Mouse (Mus musculus) intestine, embryonic 16.5 days (tissue): Measurements from ENCODE around the gene 2300002M23Rik. TPM values are rescaled to one million over a fixed set of nuclear protein-coding genes. Genes with fewer than 3 reads are reported as not detected.

Source experiments
- ATAC-seq: fragments of 200-750 bp; cut with Nextera tagmentation; 2 replicates; pipeline ENCODE4 v1.8.0; 2017; ENCODE audit warnings: moderate TSS enrichment, moderate library complexity
- H3K27ac ChIP-seq: fragments of 300-500 bp; sonication (generic); 2 replicates; pipeline ENCODE4 v1.5.1; 2014; ENCODE audit warnings: mild to moderate bottlenecking, low read length
- H3K27me3 ChIP-seq: fragments of 300-500 bp; sonication (generic); replicated peaks from 2 replicates; pipeline ENCODE4 v1.6.1; 2014; ENCODE audit warnings: low read length, control low read depth, mixed read lengths; ENCODE audit not compliant: control insufficient read depth, insufficient read depth
- H3K36me3 ChIP-seq: fragments of 300-500 bp; sonication (generic); 2 replicates; pipeline ENCODE4 v1.6.1; 2014; ENCODE audit warnings: low read length, control low read depth; ENCODE audit not compliant: control insufficient read depth, insufficient read depth
- H3K4me1 ChIP-seq: fragments of 300-500 bp; sonication (generic); 2 replicates; pipeline ENCODE4 v1.6.1; 2014; ENCODE audit warnings: low read length, control low read depth, mixed read lengths; ENCODE audit not compliant: control insufficient read depth, insufficient read depth
- H3K4me2 ChIP-seq: fragments of 300-500 bp; sonication (generic); 2 replicates; pipeline ENCODE4 v1.6.1; 2014; ENCODE audit warnings: low read depth, low read length, control low read depth
- H3K4me3 ChIP-seq: fragments of 300-500 bp; sonication (generic); 2 replicates; pipeline ENCODE4 v1.5.1; 2014; ENCODE audit warnings: mild to moderate bottlenecking, low read length
- H3K9ac ChIP-seq: fragments of 300-500 bp; sonication (generic); 2 replicates; pipeline ENCODE4 v1.6.1; 2014; ENCODE audit warnings: low read depth, low read length
- H3K9me3 ChIP-seq: fragments of 300-500 bp; sonication (generic); 2 replicates; pipeline ENCODE4 v1.6.1; 2016; ENCODE audit warnings: low read length, control low read depth; ENCODE audit not compliant: control insufficient read depth
- WGBS: fragments of 180-500 bp; shearing (Covaris S2); extraction: QIAGEN DNeasy Blood & Tissue Kit; methylation state at CpG from one replicate; pipeline ENCODE4 v1.1.7; 2014; 5-methylcytosine and 5-hydroxymethylcytosine counted together
- polyA plus RNA-seq: library from polyadenylated mRNA; unstranded; fragments of >200 nt; fragmentation: Nextera tagmentation; extraction: Ambion mirVana; gene quantifications from 2 replicates; pipeline ENCODE4 v1.2.1, GENCODE M21; 2015

Gene 2300002M23Rik
- polyA plus RNA-seq, 1 experiment from 2014 or later: not detected

GRCm38 (mm10) chr17:35591731-35592130 is 24.5 kb downstream of the 2300002M23Rik start:
- ATAC-seq: no peak
- H3K9ac ChIP-seq: no peak overlapping the region
- H3K4me2 ChIP-seq: no peak overlapping the region
- H3K27me3 ChIP-seq: no peaks in the 10 kb centered on the region
- no peak overlapping the region for H3K27ac ChIP-seq
- no peaks in the 10 kb centered on the region for H3K4me1 ChIP-seq
- 0 out of 2 replicates have a peak, but pooled peaks cover 3% of the 10 kb centered on the region for H3K9me3 ChIP-seq
- no peak overlapping the region for H3K4me3 ChIP-seq
- 78% methylated on average over 15 of the region's 15 CpGs for WGBS
- H3K36me3 ChIP-seq: no peaks in the 10 kb centered on the region

- Histone ChIP-seq H3K9me3 (0 out of 2 replicates have a peak, but pooled peaks cover 3% of the 10 kb centered on the region), H3K4me3 (no peak overlapping the region), H3K36me3 (no peaks in the 10 kb centered on the region), H3K4me2 (no peak overlapping the region), H3K9ac (no peak overlapping the region), H3K27ac (no peak overlapping the region), H3K27me3 (no peaks in the 10 kb centered on the region), H3K4me1 (no peaks in the 10 kb centered on the region)
- 84% methylated on average over 9 of the region's 9 CpGs for WGBS
- no peak for ATAC-seq
Observed at GRCm38 (mm10) chr17:35592131-35592530, 24.9 kb downstream of the 2300002M23Rik start.

DNA sequence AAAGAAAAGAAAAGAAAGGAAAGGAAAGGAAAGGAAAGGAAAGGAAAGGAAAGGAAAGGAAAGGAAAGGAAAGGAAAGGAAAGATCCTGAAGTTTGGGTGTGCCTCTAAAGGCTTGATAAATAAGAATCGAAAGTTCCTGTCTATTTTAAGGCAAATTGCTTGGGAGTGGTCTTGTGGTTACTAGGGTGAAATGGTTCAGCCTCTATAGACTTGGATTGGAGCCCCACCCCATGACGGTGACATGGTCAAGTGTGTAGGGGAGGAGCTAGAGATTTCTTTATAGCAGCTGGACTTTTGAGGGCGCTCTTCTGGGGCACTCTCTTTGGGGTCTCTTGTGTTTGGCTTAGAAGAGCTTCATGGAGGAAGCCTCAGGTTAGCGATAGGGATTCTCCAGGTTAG is 26.5 kb downstream of the 2300002M23Rik start:
- no peaks in the 10 kb centered on the region for H3K27me3 ChIP-seq
- no peak overlapping the region for H3K4me3 ChIP-seq
- H3K9ac ChIP-seq: no peak overlapping the region
- 30% methylated on average over 4 of the region's 4 CpGs for WGBS
- no peaks in the 10 kb centered on the region for H3K36me3 ChIP-seq
- no peak for ATAC-seq
- no peak overlapping the region for H3K4me2 ChIP-seq
- H3K27ac ChIP-seq: no peak overlapping the region
- no peaks in the 10 kb centered on the region for H3K4me1 ChIP-seq
- no peaks in the 10 kb centered on the region for H3K9me3 ChIP-seq

DNA sequence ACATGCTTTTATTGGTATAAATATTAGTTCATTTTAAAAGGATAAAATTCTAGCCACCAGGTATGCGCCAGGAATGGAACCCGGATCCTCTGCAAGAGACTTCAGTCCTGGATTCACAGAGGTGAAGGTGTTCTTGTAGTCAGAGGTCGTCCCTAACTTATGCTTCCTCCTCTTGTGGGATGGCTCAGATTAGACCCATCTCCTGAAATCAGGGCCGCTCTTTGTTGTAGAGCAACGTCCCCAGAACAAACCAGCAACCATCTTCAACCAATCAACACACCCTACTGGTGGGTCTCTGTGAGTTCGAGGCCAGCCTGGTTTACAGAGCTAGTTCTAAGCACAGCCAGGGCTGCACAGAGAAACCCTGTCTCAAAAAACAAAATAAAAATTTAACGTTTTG is 27.2 kb downstream of the 2300002M23Rik start:
- no peak overlapping the region for H3K4me3 ChIP-seq
- H3K36me3 ChIP-seq: no peaks in the 10 kb centered on the region
- H3K4me1 ChIP-seq: no peaks in the 10 kb centered on the region
- H3K9ac ChIP-seq: no peak overlapping the region
- no peak overlapping the region for H3K4me2 ChIP-seq
- H3K27ac ChIP-seq: no peak overlapping the region
- no peaks in the 10 kb centered on the region for H3K27me3 ChIP-seq
- ATAC-seq: no peak
- no peaks in the 10 kb centered on the region for H3K9me3 ChIP-seq
- WGBS: 82% methylated on average over 7 of the region's 7 CpGs

DNA sequence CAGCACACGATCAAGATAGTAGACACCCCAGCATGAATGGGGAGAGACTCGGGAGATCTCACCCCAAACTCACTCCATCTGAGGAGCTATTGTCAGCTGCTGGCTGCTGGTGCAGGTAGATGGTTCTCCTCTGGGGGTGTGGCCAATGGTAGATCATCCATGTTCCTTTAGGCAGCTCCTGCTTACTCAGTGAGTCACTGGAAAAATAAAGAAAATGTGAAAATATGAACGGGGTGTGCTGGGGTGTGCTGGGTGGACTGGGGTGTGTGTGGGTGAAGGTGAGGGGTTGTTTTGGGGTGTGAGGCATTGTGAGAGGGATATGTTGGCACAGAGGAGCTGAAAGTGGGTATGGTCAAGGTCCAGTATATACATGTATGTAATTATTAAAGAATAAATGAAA is 30.1 kb downstream of the 2300002M23Rik start:
- Histone ChIP-seq H3K4me3 (no peak overlapping the region), H3K27ac (no peak overlapping the region), H3K9me3 (no peaks in the 10 kb centered on the region), H3K36me3 (no peaks in the 10 kb centered on the region), H3K27me3 (no peaks in the 10 kb centered on the region), H3K9ac (no peak overlapping the region), H3K4me1 (no peaks in the 10 kb centered on the region), H3K4me2 (no peak overlapping the region)
- no peak for ATAC-seq
- WGBS: 94% methylated on average over 3 of the region's 3 CpGs

GRCm38 (mm10) chr17:35601249-35601648 is 34.0 kb downstream of the 2300002M23Rik start, which contains the start of gene Sfta2:
Gene Sfta2 (plus strand): TSS chr17:35601549.
- Histone ChIP-seq H3K27me3 (no peaks in the 10 kb centered on the region), H3K4me1 (no peaks in the 10 kb centered on the region), H3K4me2 (peak within 1 kb of the TSS; percentile 17; the same call in 1 of the 2 replicates), H3K27ac (no peak within 1 kb of the TSS), H3K4me3 (no peak within 1 kb of the TSS), H3K9ac (no peak within 1 kb of the TSS), H3K9me3 (no peaks in the 10 kb centered on the region), H3K36me3 (no peaks in the 10 kb centered on the region)
- 45% methylated on average over 2 of the region's 2 CpGs for WGBS
- no peak for ATAC-seq

- Histone ChIP-seq H3K36me3 (no peaks in the 10 kb centered on the region), H3K27ac (no peak overlapping the region), H3K4me2 (peak overlapping the region; percentile 17; the same call in 1 of the 2 replicates), H3K27me3 (no peaks in the 10 kb centered on the region), H3K9me3 (no peaks in the 10 kb centered on the region), H3K4me1 (no peaks in the 10 kb centered on the region), H3K9ac (no peak overlapping the region), H3K4me3 (no peak overlapping the region)
- 40% methylated on average over 8 of the region's 8 CpGs for WGBS
- ATAC-seq: peak; percentile 38; the same call in 1 of the 2 replicates
Observed at GRCm38 (mm10) chr17:35601736-35602354, 34.6 kb downstream of the 2300002M23Rik start.

GRCm38 (mm10) chr17:35617127-35617526 is 49.9 kb downstream of the 2300002M23Rik start:
- Histone ChIP-seq H3K4me2 (no peak overlapping the region), H3K36me3 (no peaks in the 10 kb centered on the region), H3K9ac (no peak overlapping the region), H3K27me3 (no peaks in the 10 kb centered on the region), H3K4me3 (no peak overlapping the region), H3K27ac (no peak overlapping the region), H3K4me1 (no peaks in the 10 kb centered on the region), H3K9me3 (no peaks in the 10 kb centered on the region)
- ATAC-seq: no peak
- 82% methylated on average over 4 of the region's 4 CpGs for WGBS
